Mouse (Mus musculus) kidney, adult 11 months (tissue): ENCODE results near the gene Whamm.

Experiments used
- DNase-seq: peaks from one replicate; pipeline ENCODE4 v3.0.0; 2022

Whamm gene

DNA sequence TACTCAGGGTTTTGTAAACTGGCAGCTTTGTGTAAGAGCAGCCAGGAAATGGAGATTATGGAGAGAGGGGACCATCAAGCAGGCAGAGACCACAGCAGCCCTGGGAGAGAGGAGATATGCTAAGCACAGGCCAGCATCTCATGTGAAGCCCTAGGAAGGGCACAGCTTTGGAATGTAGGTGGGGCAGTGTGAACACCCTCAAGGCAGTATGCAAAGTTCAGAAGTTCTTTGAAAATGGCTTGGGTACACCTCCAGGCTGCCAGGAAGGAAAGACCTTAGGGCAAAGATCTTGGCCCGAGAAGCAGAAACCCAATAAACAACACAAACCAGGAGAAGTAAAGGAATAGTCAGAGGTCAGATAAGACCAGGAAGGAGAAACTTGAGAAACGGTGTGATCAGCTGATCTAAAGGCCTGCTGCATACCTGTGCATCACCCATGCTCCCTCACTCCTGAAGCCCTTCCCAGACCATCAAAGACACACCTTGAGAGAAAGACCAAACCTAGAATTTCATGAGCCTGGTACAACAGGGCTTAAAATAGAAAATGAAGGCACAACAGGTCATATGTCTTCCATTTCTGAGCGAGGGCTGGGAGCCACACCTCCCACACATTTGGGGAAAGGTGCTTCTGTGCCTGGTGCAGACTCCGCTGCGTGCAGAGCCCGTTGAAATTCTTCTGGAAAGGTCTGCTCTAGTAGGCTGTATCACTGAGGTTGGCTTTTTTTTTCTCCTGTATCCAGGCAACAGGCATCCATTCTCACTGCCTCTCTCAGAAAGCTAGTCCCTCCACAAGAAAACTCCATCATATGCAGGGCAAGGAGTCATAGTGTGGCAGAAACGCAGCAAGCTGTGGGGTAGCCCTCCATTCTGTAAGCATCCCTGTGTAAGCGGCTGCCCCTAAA is 28.6 kb downstream of the Whamm start:
- DNase-seq, result no peak

DNA sequence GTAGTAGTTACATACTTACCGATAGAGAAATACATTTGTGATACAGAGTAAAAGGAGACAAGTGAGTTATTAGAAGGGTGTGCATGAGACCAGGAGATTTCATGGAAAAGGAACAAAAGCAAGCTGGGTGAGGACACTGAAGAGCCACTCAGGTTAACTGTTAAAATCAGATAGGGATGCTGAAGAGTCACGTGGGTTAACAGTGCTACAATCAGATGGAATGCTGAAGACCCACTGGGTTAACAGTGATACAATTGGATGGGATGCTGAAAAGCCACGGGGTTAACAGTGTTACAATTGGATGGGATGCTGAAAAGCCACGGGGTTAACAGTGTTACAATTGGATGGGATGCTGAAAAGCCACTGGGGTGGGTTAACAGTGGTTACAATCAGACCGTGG is 33.9 kb downstream of the Whamm start:
- DNase-seq, result no peak

DNA sequence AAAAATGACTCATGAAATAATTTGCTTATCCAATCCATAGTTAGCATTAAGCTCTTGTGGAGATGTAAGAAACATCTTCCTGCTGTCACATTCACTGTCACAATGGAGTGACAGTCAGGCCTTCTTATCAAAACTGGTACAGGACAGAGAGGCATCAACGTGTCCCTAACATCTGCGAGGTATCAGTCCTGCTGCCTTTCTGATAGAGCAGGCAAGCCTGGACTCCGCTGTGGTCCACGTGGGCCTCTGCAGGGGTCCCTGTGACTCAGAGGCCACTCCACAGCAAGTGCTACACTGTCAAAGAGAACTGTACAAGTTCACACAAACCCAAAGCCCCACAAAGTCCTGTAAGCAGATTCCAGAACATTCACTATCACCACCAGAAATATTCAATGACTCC is 34.4 kb downstream of the Whamm start:
- no peak for DNase-seq

DNA sequence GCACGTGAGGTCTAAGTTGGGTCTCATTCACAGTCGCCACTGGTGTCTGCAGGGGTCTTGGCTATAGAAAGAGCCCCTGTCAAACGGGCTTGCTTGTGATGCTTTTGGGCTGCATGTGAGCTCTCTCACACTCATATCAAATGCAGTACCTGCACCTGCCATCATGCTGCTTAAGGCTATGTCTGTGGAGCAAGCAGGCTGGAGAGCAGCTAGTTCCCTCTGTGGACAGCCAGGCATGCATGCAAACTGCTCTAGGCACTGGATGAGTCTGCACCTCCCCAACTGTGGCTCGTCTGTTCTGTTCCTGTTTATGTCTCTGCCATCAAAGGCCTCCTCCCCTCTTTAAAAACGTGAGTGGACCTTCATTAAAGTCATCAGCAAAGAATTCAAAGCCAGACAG is 35.4 kb downstream of the Whamm start:
- no peak for DNase-seq

DNA sequence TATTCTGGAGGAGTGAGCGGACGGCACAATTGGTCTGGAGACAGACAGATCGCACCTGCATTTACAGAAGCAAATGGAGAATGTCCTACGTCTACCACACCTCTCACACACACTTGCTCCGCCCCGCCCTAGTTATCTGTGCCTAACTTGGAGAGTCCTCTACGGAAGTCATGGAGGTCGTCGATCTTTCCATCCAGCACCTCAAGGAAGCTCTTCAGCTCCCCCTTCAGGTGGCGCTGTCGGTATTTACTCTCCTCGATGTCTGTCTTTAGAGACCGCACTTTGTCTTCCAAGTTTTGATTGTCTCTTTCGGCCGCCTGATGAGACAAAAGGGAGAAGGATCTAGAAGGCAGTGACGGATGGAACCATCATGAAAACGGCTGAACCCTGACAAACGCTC is 39.1 kb downstream of the Whamm start:
- DNase-seq, result no peak

DNA sequence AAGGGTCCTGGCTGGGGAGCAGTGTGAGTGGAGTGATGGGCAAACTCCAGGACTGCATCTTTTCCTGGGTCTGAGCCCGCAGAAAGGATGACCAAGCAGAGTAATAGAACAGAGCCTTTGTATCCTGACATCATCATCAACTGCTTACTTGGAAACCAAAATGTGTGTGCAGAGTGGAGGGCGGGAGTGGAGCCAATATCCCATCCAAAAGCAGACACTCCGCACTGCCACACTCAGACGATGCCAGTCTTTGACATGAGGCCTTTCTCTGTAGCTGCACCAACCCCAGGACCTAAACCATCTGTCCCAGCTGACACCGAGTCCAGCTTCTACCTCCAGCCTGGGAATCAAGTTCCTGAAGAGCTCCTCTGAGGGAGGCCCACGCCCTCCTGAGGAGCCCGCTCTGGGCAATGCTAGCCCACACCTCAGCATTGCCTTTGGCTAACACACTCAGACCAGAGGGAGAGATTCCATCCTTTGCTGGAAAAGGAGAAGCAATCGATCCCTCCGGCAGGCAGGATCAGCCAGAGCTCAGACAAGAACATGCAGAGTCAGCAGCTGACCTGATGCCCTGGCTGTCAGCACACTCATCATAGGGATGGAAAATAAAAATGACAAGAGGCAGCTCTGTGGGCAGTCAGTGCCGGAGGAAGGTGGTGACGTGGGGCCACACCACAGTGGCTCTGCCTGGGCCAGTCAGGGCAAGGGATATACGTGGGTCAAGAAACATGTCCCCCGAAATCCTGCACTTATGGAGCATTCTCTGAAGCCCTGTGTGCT is 42.0 kb downstream of the Whamm start:
- no peak for DNase-seq

DNA sequence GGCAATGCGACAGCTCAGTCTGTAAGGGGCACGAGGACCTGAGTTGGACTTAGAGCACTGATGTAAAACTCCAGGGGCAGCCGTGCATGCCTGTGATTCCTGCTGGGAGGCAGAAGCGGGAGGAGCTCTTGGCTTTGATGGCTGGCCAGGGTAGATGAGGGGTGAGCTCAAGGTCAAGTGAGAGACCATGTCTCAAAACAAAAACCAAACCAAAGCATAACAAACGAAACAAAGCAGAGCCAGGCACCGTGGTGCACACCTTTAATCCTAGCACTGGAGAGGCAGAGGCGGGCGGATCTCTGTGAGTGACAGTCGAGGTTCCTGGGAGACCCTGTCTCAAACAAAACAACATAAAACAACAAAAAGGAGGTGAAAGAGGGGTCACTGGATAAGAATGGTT is 44.0 kb downstream of the Whamm start:
- no peak for DNase-seq

DNA sequence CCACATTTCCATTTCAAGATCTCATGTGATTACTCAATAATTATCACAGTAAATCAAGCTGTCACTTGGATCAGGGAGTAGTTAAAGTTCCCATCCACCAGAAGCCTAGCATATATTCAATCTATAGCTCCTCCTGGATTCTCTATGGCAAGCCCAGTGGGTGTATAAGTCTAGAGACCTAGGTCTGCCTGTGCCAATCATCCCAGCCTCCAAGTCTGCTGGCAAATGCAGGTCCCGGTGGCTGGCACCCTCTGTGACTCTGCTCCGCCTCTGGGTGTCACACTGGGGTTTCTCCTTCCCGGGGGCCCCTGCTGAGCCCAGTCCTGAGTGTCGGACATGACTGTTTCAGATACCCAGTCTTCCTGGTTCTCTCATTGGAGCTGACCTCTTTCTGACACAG is 51.7 kb downstream of the Whamm start:
- DNase-seq, result no peak

DNA sequence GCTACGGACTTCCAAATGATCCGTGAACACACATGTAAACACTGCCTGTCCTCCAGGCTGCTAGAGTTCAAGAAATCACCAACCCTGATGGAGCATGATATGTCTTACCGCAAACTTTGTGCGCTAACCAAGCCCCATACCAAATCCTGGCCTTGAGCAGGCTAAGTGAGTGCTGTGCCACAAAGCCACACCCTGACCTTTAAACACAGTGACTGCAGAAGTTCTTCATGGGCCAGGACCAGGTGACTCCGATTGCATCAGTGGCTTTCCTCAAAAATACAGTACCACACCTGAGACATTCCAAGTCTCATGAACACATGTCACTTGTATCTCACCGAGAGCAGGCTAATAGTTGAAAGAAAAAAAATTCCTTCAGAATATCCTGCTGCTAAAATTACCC is 52.7 kb downstream of the Whamm start:
- no peak for DNase-seq

DNA sequence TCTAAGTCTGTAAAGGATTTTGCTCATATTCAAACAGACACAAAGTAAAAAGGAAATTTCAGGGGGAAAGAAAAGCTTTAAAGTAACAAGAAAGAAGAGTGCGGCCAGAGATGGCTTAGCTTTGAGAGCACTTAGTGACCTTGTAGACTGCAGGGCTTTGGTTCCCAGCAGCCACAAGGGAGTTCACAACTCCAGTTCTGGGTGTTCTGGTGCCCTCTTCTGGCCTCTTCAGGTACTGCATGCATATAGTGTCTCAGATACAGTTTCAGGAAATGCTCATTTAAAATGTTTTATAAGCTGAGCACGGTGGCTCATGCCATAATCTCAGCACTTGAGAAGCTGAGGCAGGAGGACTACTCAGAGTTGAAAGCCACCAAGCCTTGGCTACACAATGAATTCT is 55.4 kb downstream of the Whamm start:
- DNase-seq, result no peak

DNA sequence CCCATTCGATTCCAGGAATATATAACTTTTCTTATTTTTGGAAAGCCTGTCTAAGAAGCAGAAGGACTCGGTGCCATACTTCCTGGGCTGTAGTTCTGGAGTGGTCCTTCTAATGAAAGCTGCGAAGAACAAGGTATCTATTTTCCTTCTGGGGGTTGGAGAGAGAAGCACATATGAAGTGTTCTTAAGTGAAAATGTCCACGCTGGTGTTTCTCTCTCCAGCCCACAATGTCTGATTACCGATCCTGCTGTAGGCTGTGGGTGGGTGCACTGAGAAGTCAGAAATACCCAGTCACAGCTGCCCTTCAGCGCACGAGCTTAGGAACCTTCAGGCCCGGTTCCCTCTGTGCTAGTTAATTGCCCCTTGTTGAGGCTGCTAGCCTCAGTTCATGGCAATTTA is 60.2 kb downstream of the Whamm start:
- DNase-seq, result no peak

DNA sequence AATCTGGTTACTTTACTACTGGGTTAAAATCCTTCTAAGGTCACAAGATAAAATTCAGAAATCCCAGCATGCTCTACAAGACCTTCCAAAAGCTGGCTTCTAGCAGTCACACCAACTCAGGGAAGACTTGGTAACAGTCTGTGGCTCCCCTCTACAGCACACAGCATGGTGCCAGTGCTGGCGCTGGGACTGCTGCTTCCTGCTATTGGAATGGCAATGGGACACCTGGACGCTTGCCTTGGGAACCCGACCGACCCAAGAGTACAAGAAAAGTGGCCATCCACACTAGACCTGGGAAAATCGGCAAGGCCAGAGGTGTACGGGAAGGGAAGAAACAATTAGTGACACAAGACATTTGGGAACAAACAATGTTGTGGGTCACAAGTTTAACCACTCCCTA is 61.5 kb downstream of the Whamm start:
- no peak for DNase-seq

DNA sequence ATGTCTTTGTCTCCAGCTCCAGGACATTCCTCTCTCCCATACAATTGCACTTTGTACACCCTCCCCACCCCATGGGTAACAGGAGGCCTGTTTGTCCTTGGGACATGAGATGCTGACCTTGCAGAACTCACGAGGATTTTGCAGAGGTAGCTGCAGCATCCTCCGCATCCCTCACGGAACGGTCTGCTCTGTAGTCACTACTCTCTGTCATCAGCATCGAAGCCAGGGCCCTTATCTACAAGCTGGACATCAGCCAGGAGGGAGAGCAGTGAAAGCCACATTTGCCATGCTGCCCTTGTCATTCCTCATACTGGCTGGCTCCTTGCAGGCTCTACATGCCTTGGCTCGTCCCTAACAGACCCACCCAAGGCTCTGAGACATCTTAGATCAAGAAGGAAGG is 70.0 kb downstream of the Whamm start:
- no peak for DNase-seq

DNA sequence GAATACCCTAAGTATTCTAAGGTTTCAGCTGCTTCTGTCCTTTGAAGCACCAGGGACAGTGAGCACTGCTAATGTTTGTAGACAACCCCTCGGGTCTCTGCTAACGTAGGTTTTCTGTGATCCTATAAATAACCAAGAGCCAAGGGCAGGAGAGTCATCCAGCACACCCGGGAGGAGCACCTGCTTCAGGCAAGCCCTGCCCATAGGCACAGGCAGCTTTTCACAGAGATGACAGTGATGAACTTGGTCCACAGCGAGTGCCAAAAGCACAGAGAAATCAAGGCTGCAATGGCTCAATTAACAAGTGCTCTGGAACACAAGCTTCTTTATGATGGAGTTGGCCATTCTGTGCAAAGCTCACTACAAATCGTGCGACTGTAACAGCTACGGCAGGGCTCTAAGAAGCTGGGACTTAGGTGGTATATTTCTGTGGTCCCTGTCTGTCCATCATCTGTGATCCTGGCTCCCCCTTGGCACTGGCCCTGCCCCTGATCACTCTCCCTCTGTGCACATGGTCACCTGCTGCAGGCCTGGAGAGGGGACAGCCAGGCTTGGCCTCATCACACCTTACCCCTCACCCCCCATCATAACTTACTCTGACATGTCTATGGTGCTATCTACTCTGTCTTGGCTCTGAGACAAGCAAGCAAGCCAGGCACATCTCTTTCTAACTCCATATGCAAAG is 73.6 kb downstream of the Whamm start:
- DNase-seq, result no peak
